Mouse (Mus musculus) CH12.LX (cell line): ENCODE measurements around the gene 1700018B08Rik.

Experiments
- BHLHE40 ChIP-seq: IDR thresholded peaks from 2 replicates; pipeline ENCODE4 v1.6.1; 2011; ENCODE audit warnings: mild to moderate bottlenecking, low read depth, low read length, improper control_type of control experiment
- CHD2 ChIP-seq: IDR thresholded peaks from 2 replicates; pipeline ENCODE4 v1.6.1; 2011; ENCODE audit warnings: low read length, improper control_type of control experiment
- CTCF ChIP-seq, 2 experiments: IDR thresholded peaks in 1 of 2; conservative IDR thresholded peaks in 1 of 2; 2 replicates each; pipeline ENCODE4 v1.5.1; 2011 to 2012; ENCODE audit warnings: low read depth in 2 of 2, low read length in 2 of 2, improper control_type of control experiment in 1 of 2, inconsistent platforms in 1 of 2, mild to moderate bottlenecking in 1 of 2, moderate library complexity in 1 of 2
- MAX ChIP-seq: IDR thresholded peaks from 2 replicates; pipeline ENCODE4 v1.6.1; 2011; ENCODE audit warnings: low read length, improper control_type of control experiment
- NRF1 ChIP-seq: IDR thresholded peaks from 2 replicates; pipeline ENCODE4 v1.6.1; 2014; ENCODE audit warnings: low read depth, mild to moderate bottlenecking, inconsistent platforms, low read length, improper control_type of control experiment, moderate library complexity
- RCOR1 ChIP-seq: conservative IDR thresholded peaks from 2 replicates; pipeline ENCODE4 v1.6.1; 2012; ENCODE audit warnings: low read depth, mild to moderate bottlenecking, inconsistent platforms, low read length, improper control_type of control experiment
- ZKSCAN1 ChIP-seq: IDR thresholded peaks from 2 replicates; pipeline ENCODE4 v1.6.1; 2012; ENCODE audit warnings: low read depth, inconsistent platforms, low read length, improper control_type of control experiment, borderline replicate concordance

DNA sequence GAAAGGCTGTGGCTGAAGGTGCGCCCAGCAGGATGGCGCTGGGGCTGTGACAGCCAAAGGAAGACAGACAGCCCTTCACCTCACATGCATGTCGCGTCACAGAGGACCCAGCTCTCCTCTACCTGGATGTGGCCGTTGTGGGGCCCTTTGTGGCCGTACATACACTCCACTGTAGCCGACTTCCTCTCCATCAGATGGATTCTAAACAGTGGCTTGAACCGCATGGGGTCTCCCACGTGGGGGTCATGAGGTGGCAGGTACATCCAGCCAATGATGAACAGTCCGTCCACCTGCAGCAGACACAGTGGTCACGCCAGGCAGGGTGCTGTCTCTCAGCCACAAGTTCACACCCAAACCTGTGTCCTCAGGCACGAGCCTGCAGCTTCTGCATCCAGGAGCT is 15.7 kb upstream of the 1700018B08Rik start:
- TF ChIP-seq MAX = no peak
- no peak for TF ChIP-seq RCOR1
- TF ChIP-seq CTCF (conservative IDR thresholded peaks at IDR 0.05 in 1 of 2, IDR thresholded peaks at IDR 0.05 in 1 of 2; ENCODE audit: low read depth in 2 of 2, low read length in 2 of 2) = no peak
- no peak for TF ChIP-seq BHLHE40
- TF ChIP-seq CHD2 = no peak
- no peak for TF ChIP-seq NRF1
- TF ChIP-seq ZKSCAN1 = no peak
